Mouse (Mus musculus) hindbrain, embryonic 12.5 days (tissue): ENCODE results near the gene Oprl1. TPM values are rescaled to one million over a fixed set of nuclear protein-coding genes. Genes with fewer than 3 reads are reported as not detected.

Experiments used
- ATAC-seq: fragments of 200-750 bp; cut with Nextera tagmentation; 2 replicates; pipeline ENCODE4 v1.8.0; 2017; ENCODE audit warnings: moderate TSS enrichment; ENCODE audit not compliant: low FRiP score
- H3K27ac ChIP-seq: fragments of 300-500 bp; sonication (generic); 2 replicates; pipeline ENCODE4 v1.5.1; 2016; ENCODE audit warnings: mild to moderate bottlenecking
- H3K27me3 ChIP-seq: fragments of 300-500 bp; sonication (generic); 2 replicates; pipeline ENCODE4 v1.6.1; 2016; ENCODE audit warnings: mild to moderate bottlenecking
- H3K36me3 ChIP-seq: fragments of 300-500 bp; sonication (generic); 2 replicates; pipeline ENCODE4 v1.6.1; 2016; ENCODE audit warnings: mild to moderate bottlenecking
- H3K4me1 ChIP-seq: fragments of 300-500 bp; sonication (generic); 2 replicates; pipeline ENCODE4 v1.6.1; 2016
- H3K4me2 ChIP-seq: fragments of 300-500 bp; sonication (generic); replicated peaks from 2 replicates; pipeline ENCODE4 v1.6.1; 2016; ENCODE audit warnings: mild to moderate bottlenecking
- H3K4me3 ChIP-seq: fragments of 300-500 bp; sonication (generic); 2 replicates; pipeline ENCODE4 v1.5.1; 2016; ENCODE audit warnings: mild to moderate bottlenecking
- H3K9ac ChIP-seq: fragments of 300-500 bp; sonication (generic); 2 replicates; pipeline ENCODE4 v1.6.1; 2016; ENCODE audit warnings: mild to moderate bottlenecking, moderate library complexity
- H3K9me3 ChIP-seq: fragments of 300-500 bp; sonication (generic); replicated peaks from 2 replicates; pipeline ENCODE4 v1.6.1; 2016; ENCODE audit warnings: mild to moderate bottlenecking
- WGBS: fragments of 180-500 bp; shearing (Covaris S2); methylation state at CpG from one replicate; pipeline ENCODE4 v1.1.7; 2016; 5-methylcytosine and 5-hydroxymethylcytosine counted together
- polyA plus RNA-seq: library from polyadenylated mRNA; unstranded; fragments of >200 nt; fragmentation: Nextera tagmentation; extraction: Ambion mirVana; gene quantifications from 2 replicates; pipeline ENCODE4 v1.2.1, GENCODE M21; 2016

Gene Oprl1
- polyA plus RNA-seq, 1 experiment from 2014 or later = 42.7 TPM

- no peaks in the 10 kb centered on the region for H3K9me3 ChIP-seq
- peak overlapping the region; percentile 20; the same call in 1 of the 2 replicates for H3K9ac ChIP-seq
- peaks cover 45% of the 10 kb centered on the region for H3K4me1 ChIP-seq
- H3K27me3 ChIP-seq = no peaks in the 10 kb centered on the region
- no peak overlapping the region for H3K27ac ChIP-seq
- 85% methylated on average over 2 of the region's 2 CpGs for WGBS
- H3K4me3 ChIP-seq = peak overlapping the region; percentile 50
- H3K36me3 ChIP-seq = no peaks in the 10 kb centered on the region
- no peak for ATAC-seq
- peak overlapping the region; percentile 70 for H3K4me2 ChIP-seq
Measured at GRCm38 (mm10) chr2:181769397-181769796, 54.6 kb downstream of the Oprl1 start.

Other genes starting within 250 kb of the Oprl1 start
- 0.12 TPM in 1 of 2 replicates, not detected in the other for gene Abhd16b, start 221.8 kb upstream of the Oprl1 start, polyA plus RNA-seq
- gene Tpd52l2, start 217.9 kb upstream of the Oprl1 start, polyA plus RNA-seq = 120 and 121 TPM in 2 replicates
- 148 and 150 TPM in 2 replicates for gene Dnajc5, start 194.5 kb upstream of the Oprl1 start, polyA plus RNA-seq
- 64.2 and 66.3 TPM in 2 replicates for gene Uckl1, start 130.1 kb upstream of the Oprl1 start, polyA plus RNA-seq
- gene Prpf6, start 123.1 kb upstream of the Oprl1 start, polyA plus RNA-seq = 72.0 and 72.4 TPM in 2 replicates
- gene Zfp512b, start 122.2 kb upstream of the Oprl1 start, polyA plus RNA-seq = 91.0 and 97.7 TPM in 2 replicates
- 97.4 and 101 TPM in 2 replicates for gene Samd10, start 115.8 kb upstream of the Oprl1 start, polyA plus RNA-seq
- 0.30 and 0.43 TPM in 2 replicates for gene Gm29797, start 58.0 kb upstream of the Oprl1 start, polyA plus RNA-seq
- 21.4 and 22.0 TPM in 2 replicates for gene Sox18, start 43.4 kb upstream of the Oprl1 start, polyA plus RNA-seq
- gene Tcea2, start 34.7 kb upstream of the Oprl1 start, polyA plus RNA-seq = 27.7 and 29.9 TPM in 2 replicates
- 49.4 and 54.4 TPM in 2 replicates for gene Rgs19, start 21.0 kb upstream of the Oprl1 start, polyA plus RNA-seq
- gene Lkaaear1, start 16.6 kb upstream of the Oprl1 start, polyA plus RNA-seq = not detected in 2 replicates
- gene Myt1, start 48.3 kb downstream of the Oprl1 start, polyA plus RNA-seq = 57.8 and 62.1 TPM in 2 replicates
- gene Pcmtd2, start 122.8 kb downstream of the Oprl1 start, polyA plus RNA-seq = 39.6 and 41.2 TPM in 2 replicates
- gene Polr3k, start 149.3 kb downstream of the Oprl1 start, polyA plus RNA-seq = 86.2 and 92.4 TPM in 2 replicates